Mouse (Mus musculus): ENCODE data around the gene Ubl3.

DNA sequence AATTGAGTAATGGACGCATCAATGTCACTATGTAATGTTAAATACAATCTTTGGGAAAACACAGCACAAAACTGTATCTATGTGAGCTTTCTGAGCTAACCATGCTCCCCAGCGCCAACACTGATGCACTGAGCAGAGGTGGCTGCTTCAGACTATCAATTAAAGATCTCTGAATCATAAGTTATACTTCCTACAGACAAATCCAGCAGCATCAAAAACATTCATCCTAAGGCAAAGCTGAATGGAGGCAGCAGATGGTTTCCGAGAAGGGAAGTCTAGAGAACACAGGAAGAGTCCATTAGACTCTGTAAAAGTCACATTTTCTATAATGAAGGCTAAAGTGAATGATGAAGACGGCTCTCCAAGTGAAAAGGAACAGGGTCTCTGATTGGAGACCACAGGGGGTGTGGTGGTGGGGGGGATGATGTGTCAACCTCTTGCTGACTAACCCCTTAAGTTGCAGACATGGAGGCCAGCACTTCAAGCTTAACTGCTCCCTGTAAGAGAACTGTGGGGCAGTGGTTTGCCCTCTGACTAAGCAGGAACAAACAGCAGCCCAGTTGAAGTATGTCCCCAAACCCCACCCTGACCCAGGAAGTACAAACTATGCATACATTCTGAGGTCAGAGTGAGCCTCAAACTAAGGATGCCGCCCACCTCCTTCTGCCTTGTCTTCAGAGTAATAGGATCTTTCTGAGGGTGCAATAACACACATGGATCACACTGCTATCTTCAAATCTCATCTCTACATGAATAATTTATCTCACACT is 29.2 kb downstream of the Ubl3 start:
- no peak for TF ChIP-seq ZNF384 (IDR thresholded peaks at IDR 0.05; ENCODE audit: low read depth, low read length)
- no peak for TF ChIP-seq HCFC1 (IDR thresholded peaks at IDR 0.05; ENCODE audit: borderline replicate concordance, insufficient read depth, low read length)

All from ES-E14 (cell line).